Mouse (Mus musculus) MEL (cell line): ENCODE measurements around the gene 1700122O11Rik.

Experiments used
- CHD1 ChIP-seq: IDR thresholded peaks from 2 replicates; pipeline ENCODE4 v1.6.1; 2012; ENCODE audit warnings: low read depth, mild to moderate bottlenecking, inconsistent platforms, low read length, improper control_type of control experiment
- EP300 ChIP-seq, 2 experiments: IDR thresholded peaks; 2 replicates each; pipeline ENCODE4 v1.6.1; 2011; ENCODE audit warnings: improper control_type of control experiment in 2 of 2, low read length in 2 of 2, low read depth in 1 of 2, mild to moderate bottlenecking in 1 of 2
- GATA1 ChIP-seq: IDR thresholded peaks from 2 replicates; pipeline ENCODE4 v1.6.1; 2011; ENCODE audit warnings: low read depth, low read length, improper control_type of control experiment
- HCFC1 ChIP-seq: IDR thresholded peaks from 2 replicates; pipeline ENCODE4 v1.6.1; 2012; ENCODE audit warnings: low read depth, mild to moderate bottlenecking, inconsistent platforms, low read length, improper control_type of control experiment, moderate library complexity
- MAX ChIP-seq: IDR thresholded peaks from 2 replicates; pipeline ENCODE4 v1.6.1; 2011; ENCODE audit warnings: low read length, improper control_type of control experiment
- POLR2AphosphoS2 ChIP-seq: IDR thresholded peaks from 2 replicates; pipeline ENCODE4 v1.6.1; 2011; ENCODE audit warnings: low read length, improper control_type of control experiment
- SIN3A ChIP-seq: IDR thresholded peaks from 2 replicates; pipeline ENCODE4 v1.6.1; 2012; ENCODE audit warnings: low read length, improper control_type of control experiment, inconsistent platforms
- TCF12 ChIP-seq: IDR thresholded peaks from 2 replicates; pipeline ENCODE4 v1.6.1; 2014; ENCODE audit warnings: low read depth, mild to moderate bottlenecking, inconsistent platforms, low read length, improper control_type of control experiment, moderate library complexity

GRCm38 (mm10) chr17:48057382-48057781, 19.3 kb upstream of the 1700122O11Rik start:
- TF ChIP-seq GATA1 (no peak), EP300 (IDR thresholded peaks at IDR 0.05; ENCODE audit: low read depth in 1 of 2, low read length in 2 of 2) (no peak), SIN3A (no peak), CHD1 (no peak), MAX (no peak), HCFC1 (no peak), POLR2AphosphoS2 (no peak), TCF12 (no peak)
